Mouse (Mus musculus) left cerebral cortex, postnatal 10 days (tissue): Measurements from ENCODE around the gene Uroc1. TPM values are rescaled to one million over a fixed set of nuclear protein-coding genes. Genes with fewer than 3 reads are reported as not detected.
A peak's percentile ranks its signal among the peaks of the same experiment; 100 is the strongest.

ENCODE experiments used
- DNase-seq, 2 experiments: peaks; one replicate each; pipeline ENCODE4 v3.0.0; 2021 to 2022; ENCODE audit warnings: low spot score in 2 of 2, mixed read lengths in 1 of 2; ENCODE audit errors: extremely low spot score in 1 of 2
- intact Hi-C: fragments of 180-260 bp; cut with DNase I; formaldehyde crosslinking; loops from one replicate; pipeline ENCODE4 v1.15.1; 2025
- total RNA-seq, 2 experiments: library from RNA; stranded (reverse); gene quantifications; 2 replicates each; pipeline ENCODE4 v1.2.3; 2021

The Uroc1 gene
- total RNA-seq, 2 experiments from 2014 or later = not detected

DNA sequence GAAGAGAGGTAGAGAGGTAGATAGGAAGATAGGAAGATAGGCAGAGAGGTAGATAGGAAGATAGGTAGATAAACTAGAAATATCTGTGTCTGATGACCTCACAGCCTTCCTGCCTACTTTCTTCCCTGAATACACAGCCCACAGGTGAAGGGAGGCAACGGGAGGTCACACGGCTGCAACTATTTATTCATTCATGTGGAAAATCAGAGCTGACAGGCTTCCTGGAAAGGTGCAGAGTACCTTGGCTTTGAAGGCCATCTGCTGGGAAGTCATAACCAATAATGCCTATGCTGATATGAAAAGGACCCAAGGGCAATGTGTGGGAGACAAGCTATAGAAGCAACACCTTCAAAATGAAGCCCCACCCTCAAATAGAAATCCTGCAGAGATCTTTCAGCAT is 9.3 kb downstream of the Uroc1 start:
- intact Hi-C loops = no loop called here
- no peak for DNase-seq

DNA sequence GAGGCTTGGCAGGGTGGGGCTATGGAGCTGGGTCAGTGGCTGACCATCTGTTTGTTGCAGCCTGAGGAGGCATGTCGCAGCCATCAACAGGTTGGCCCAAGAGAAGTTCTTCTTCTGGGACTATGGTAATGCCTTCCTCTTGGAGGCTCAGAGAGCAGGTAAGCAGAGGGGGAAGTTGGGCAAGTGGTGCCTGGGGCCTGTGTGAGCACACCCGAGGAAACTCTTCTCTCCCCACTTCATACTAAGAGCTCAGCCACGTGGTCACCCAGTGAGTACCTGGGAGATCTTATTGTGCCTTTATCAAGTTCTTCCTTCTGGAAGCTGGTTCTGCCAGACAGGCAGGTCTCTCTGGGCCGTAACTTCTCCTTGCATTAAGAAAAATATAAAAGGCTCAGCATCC is 14.1 kb downstream of the Uroc1 start:
- intact Hi-C loops = no loop called here
- no peak for DNase-seq

DNA sequence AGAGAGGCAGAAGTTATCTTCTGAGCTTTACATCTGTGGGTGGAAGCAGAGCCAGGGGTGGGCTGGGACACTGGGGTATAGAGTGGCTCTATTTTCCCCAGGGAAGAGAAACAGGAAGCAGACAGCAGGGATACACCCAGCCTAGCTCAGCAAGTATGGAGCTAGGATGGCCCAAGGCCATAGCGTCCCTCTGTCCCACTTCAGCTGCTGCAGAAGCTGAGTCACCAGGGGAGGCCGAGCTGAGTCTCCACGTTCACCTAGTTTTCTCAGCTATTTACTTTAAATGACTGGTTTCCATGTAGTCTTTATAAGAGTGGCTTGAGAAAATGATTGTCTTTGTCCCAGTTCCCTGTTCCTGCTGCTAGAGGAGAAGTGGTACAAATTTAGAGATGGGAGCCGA is 15.4 kb downstream of the Uroc1 start:
- intact Hi-C loops = no loop called here
- no peak for DNase-seq

DNA sequence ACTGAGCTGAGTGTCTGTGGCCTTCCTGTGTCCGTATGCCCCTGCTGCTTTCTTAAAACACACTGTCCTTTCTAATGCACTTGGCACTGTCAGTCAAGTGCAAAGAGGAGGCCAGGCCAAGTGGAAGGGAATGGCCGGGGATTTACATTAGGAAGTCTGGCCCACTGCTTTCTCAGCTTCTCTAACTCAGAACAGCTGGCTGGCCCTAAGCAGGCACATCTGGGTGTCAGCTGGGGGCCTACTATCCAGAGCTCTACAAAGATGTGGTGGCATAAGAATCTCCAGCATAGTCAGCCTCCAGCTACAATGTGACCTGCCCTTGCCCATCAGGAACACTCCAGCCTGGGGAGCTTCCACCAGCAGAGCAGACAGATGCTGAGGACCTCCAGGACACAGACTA is 16.9 kb downstream of the Uroc1 start:
- no peak for DNase-seq
- intact Hi-C loops = no loop called here

DNA sequence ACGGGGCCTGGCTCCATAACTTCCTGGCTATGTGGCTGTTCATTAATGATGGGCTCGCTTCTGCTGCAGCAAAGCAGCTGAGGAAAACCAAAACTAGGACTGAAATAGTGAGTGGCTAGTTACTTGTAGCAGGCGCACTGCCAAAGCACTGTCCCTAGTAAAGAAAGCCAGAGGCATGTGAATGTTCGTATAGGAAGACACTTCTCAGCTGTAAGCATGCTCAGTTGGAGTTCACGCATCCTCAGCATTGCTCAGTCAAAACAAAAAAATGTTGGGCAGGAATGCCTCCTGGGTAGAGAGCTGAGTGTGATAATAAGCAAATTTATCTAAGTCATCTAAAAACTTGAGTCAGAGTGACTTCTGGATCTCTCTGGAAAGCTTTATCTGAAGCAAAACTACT is 25.1 kb downstream of the Uroc1 start:
- intact Hi-C loops = no loop called here

DNA sequence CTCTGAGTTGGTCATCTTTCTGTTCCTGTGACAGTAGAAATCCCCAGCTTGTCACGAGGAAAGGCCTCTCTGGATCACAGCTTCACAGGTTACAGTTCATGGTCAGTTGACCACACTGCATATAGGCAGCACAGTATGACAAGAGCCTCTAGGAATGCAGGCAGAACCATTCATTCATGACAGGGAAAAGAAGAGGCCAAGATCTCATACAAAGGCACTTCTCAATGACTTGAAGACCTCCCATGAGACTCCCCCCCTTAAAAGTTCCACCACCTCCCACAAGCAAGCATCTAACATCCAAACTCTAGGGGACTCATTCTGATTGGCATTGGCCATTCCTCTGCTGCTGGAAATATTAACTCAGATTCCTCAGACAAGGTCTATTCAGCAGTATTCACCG is 26.4 kb downstream of the Uroc1 start:
- intact Hi-C loops = no loop called here
- DNase-seq = no peak

More for the DNA sequence above, 25.1 kb downstream of the Uroc1 start:
- DNase-seq = no peak

DNA sequence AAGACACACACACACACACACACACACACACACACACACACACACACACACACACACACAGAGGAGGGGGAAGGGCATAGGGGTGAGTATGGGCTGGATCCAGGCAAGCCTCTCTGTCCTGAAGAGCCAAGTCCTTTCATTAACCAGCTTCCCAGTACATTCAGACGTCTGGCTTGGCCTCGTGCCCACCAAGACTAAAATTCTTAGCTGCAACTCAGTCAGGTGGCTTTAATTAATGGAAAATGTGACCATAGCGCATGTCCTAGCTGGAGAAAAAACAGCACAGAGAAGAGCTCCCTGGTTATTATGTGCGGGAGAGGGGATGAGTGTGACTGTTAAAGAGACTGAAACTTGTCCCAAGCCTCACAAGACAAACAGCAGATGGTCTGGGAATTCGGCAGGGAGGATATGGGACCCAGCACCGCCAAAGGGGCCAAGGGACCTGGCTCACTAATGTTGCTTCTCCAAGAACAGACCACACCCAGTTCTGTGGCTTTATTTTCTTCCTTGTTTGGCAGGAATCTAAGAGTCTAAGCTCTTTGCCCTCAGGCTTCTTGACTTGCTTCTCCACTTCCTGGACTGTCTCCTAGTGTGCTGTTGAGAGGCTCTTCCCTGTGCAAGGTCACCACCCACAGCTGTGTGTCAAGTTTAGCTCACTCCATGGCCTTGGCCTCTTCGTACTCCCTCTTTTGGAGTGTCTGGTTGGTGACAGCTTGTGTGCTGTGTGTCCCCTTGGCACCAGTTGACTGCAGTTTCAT is 27.1 kb downstream of the Uroc1 start:
- DNase-seq = peak in 1 of 2 experiments; percentile 64
- intact Hi-C loops = no loop called here

DNA sequence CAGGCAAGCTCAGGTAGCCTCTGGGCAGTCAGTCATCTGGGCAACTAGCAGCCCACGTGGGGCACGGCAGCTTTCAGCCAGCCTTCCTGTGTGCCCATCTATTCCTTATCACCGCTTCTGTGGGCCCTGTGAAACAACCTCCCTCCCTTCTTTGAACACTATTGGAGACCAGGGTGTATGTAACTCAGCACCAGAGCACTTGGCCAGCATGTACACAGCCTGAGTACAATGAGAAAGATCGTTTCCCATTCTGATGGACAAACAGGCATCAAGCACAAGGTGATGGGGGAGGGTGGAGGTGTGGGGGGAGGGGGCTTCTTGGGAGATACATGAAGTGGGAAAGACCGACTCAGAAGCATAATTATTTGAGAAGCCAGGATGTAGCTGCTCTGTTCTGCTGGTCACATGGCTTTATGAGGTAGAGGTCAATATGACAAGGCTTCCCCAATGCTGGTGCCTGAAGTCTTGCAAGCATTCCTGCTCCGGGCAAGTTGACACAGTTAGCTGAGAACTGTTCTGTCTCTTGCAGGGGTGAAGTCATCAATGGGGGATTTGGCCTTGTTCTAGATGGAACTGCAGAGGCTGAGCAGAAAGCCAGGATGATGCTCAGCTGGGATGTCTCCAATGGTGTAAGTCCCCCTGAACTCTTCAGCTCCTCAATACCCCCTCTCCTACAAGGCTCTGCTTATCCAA is 28.0 kb downstream of the Uroc1 start:
- intact Hi-C loops = no loop called here
- DNase-seq = no peak

DNA sequence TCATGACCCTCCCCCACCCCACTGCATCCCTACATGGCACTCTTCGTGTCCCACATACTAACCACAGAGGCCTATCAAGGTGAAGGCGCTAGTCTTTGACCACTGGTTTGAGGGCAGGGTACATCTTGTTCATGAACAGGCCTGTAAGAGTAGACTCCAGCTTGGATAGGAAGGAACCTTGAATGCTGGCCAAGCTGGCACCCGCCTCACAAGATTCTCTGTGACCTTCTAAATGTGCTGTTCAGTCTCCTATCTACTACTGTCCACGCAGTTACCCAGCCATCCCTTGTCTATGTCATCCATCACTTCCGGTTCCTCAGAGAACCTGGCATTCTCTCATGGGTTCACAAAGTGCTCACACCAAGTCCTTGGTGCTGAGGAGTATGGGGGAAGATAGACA is 30.2 kb downstream of the Uroc1 start:
- no peak for DNase-seq
- intact Hi-C loops = no loop called here

DNA sequence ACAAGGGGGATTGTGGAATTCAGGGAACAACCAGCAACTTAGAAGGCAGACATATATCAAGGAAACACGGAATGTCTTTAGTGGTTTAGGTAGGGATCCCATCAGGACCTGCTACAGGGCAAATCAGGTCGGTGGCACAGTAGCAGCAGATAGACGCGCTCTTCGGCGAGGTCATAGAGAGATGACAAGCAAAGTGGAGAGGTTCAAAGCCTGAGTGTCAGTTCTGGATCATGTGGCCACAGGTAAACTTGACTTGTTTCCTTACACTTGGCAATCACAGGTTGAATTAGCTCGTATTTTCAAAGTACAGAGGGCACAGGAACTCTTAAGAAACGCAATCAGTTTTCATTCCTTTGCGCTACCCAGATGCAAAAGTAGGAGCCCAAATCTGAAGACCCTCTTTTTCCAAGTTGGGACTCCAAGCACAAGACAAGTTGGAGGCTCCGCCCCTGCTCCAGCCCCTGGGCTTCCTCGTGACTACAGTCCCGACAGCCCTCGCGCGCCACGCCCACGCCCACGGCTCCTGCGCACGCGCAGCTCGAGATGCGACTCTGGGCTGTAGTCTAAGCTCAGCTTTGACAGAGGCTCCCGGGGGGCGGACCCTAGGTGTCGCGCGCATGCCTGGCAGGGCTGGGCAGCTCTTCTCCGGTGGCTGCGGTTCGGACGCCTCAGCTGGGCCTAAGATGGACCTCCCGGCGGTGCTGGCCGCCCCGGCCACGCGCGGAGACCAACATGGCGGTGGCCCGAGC is 36.1 kb downstream of the Uroc1 start, which contains the start of gene Zxdc:
Gene Zxdc (plus strand): TSS at position 517 of the 749 bp plus-strand sequence.
- intact Hi-C loops = no loop called here
- peak; percentile 99 to 100 for DNase-seq

DNA sequence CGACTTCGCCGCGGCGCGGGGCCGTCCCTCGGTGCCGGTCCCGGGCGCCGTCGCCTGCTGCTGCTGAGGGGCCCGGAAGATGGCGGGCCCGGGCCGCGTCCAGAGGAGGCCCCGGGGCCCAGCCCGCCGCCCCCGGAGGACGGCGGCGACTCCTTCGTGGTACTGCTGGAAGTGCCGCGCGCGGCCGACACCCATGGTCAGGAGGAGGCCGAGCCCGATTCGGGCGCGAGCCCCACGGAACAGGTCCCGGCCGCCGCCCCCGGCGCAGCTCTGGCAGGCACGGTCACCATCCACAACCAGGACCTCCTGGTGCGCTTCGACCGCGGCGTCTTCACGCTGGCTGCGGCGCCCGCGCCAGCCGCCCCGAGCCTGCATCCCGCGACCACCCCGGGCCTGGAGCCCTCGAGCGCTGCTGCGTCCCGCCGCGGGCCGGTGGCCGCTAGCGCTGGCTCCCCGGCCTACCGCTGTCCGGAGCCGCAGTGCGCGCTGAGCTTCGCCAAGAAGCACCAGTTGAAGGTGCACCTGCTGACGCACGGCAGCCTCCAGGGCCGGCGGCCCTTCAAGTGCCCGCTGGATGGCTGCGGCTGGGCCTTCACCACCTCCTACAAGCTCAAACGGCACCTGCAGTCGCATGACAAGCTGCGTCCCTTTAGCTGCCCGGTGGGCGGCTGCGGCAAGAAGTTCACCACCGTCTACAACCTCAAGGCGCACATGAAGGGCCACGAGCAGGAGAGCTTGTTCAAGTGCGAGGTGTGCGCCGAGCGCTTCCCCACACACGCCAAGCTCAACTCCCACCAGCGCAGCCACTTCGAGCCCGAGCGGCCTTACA is 36.9 kb downstream of the Uroc1 start:
- intact Hi-C loops = loop anchor here (5.0 kb wide), 1 partner anchor 52 kb away; no protein-coding TSS in a partner anchor
- DNase-seq = peak; percentile 12 to 69

DNA sequence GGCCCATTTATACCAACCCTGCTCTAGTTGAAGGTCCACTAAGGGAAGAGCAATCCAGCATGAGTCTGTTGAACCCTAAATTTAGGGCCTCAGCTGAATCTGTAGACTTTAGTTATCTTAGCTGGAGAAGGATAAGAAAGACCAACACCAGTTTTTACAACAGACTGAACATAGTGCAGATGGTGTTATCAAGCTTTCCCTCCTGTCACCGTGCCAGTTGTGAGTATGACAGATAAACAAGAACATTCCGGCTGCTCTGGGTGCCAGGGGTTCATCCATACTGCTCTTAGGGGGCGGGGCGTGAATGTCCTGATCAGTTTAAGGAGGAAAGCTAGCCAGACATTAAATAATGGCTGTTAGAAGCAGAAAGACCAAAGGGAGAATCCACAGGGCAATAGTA is 41.6 kb downstream of the Uroc1 start:
- no peak for DNase-seq
- intact Hi-C loops = loop anchor here (5.0 kb wide), 1 partner anchor 48 kb away; no protein-coding TSS in a partner anchor

DNA sequence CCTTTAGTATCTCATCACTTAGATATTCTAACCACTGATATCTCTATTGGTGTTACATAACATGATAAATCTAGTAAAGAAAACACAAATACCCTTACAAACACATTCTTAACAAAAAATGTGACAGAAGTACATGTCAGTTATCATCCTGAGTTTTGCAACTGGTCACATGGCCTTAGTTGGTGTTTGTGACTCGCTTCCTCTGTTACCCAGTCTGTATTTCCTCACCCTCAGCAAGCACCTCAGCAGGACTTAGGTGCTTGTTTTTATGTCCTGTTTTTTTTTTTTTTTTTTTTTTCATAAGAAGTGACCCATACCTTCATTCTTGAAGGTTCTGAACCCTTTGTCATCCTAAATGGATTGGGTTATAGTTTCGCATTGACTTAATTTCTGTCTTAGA is 44.6 kb downstream of the Uroc1 start:
- intact Hi-C loops = no loop called here

DNA sequence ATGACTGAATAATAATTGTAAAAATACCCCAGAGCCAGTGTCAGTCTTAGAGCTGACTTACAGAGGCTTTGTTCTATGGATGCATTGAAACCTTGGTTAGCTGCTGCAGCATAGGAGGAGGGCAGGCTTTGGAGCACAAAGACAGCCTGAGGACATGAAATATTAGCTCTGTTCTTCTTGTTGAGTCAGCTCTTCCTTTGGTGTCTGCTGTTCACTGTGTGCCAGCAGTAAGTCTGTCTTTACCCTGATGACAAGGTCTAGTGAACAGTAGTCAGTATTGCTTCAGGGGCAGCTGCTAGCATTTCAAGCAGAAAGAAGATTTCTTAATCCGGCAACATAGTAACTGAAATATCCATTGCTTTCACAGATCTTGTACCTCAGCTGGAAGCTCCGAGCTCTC is 48.4 kb downstream of the Uroc1 start:
- intact Hi-C loops = no loop called here
- DNase-seq = no peak

More for the DNA sequence above, 44.6 kb downstream of the Uroc1 start:
- no peak for DNase-seq

DNA sequence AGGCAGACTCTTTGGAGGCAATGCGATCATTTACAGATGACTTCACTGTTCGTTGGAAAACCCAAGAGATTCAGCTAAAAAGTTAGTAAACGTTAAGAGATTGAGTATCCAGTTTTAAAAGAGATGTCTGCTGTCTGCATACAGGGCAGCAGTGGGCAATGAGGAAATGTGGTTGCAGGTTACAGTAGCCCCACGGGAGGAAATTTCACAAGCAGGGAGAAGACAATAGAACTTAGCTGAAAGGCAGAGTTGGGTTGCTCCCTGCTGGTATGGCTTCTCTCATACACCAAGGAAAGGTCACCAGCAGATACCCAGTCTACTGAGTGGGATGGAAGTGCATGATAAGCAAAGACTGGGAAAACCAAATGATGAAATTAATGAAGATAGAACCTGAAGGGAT is 57.5 kb downstream of the Uroc1 start:
- intact Hi-C loops = no loop called here
- no peak for DNase-seq

DNA sequence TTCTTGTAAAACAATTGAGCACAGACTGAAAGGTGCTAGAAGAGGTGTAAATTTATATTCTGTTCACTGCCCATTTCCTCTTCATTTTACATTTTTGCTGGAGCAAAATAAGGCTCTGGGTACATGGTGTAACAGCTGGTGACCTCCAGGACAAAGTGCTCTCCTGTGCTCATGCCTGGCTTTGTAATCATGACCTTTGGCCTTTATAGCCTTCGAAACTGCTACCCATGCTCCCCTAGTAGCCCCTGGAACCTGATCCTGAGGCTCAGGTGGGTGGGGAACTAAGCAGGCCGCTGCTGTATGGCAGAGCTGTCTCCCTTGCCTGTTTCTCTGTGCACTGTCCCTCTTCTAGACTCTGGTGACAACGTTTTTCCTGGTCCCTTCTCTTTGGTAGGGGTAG is 60.9 kb downstream of the Uroc1 start:
- DNase-seq = no peak

DNA sequence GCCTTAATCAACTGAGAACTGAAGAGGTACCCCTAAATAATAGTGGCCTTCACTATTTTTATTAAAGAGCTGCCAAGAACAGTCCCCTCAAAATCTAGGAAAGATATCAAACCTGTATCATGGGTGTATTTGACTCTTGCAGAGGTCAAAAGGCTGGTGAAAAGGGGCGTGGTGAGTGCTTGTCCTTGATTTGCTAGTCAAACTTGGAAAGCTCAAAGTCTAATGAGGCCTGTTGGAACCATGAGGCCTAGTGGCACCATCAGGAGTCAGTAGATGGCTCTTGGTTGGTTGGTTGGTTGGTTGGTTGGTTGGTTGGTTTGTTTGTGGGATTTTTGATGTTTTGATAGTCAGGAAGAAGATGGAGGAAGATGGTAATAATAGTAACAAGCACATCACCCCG is 62.7 kb downstream of the Uroc1 start:
- DNase-seq = no peak
- intact Hi-C loops = no loop called here

More for the DNA sequence above, 60.9 kb downstream of the Uroc1 start:
- intact Hi-C loops = no loop called here

DNA sequence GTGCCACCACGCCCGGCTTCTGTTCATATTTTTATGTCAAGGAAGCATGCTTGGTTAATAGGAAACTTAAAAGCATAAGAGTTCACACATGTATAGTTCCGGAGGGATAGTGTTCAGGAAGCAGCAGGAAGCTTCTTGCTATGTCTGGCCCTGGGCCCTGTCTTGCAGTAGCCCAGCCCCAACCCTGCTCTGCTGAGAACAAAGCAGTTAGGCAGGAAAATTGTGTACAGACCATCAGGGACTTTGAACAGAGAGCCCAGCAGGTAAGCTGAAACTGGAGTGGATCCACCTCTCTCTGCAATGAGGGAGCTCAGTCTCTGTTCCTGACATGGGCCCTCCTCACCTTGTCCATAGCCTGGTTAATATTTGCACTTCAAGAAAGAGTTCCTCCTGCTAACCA is 64.2 kb downstream of the Uroc1 start:
- DNase-seq = no peak
- intact Hi-C loops = no loop called here

DNA sequence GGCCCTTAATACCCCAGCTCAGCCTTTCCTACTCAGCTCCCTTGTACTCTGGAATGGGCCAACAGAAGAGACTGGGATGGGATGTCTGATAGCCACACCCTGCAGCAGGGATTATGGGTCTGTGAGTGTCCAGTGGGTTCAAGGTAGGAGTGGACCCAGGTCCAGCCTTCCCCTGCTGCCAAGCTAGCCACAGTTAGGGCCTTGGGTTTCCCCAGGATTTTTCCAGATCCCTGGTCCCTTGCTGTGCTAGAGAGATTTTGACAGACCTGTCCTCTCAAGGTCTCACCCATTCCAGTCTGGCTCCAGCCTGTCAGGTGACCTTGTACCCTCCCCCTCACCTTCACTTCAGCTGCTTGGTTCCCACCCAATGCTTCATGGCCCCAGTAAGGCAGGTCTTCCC is 75.5 kb downstream of the Uroc1 start:
- DNase-seq = no peak
- intact Hi-C loops = no loop called here
